Mouse (Mus musculus) liver, embryonic 14.5 days (tissue): Measurements from ENCODE around the gene Zdhhc18. TPM values are rescaled to one million over a fixed set of nuclear protein-coding genes. Genes with fewer than 3 reads are reported as not detected.

ENCODE experiments used
- ATAC-seq: fragments of 200-750 bp; cut with Nextera tagmentation; 2 replicates; pipeline ENCODE4 v1.8.0; 2017; ENCODE audit warnings: moderate number of reproducible peaks, mild to moderate bottlenecking, moderate library complexity; ENCODE audit not compliant: insufficient read depth
- DNase-seq, 3 experiments: peaks; one replicate each; pipeline ENCODE4 v3.0.0-alpha.2; 2012 to 2013; ENCODE audit warnings: low read depth in 3 of 3, low spot score in 3 of 3
- H3K27ac ChIP-seq: fragments of 300-500 bp; sonication (generic); 2 replicates; pipeline ENCODE4 v1.5.1; 2014; ENCODE audit warnings: moderate library complexity, mild to moderate bottlenecking, control low read depth, inconsistent platforms
- H3K27me3 ChIP-seq: fragments of 300-500 bp; sonication (generic); 2 replicates; pipeline ENCODE4 v1.6.1; 2014; ENCODE audit warnings: mild to moderate bottlenecking, low read length, moderate library complexity; ENCODE audit not compliant: control insufficient read depth, insufficient read depth
- H3K36me3 ChIP-seq: fragments of 300-500 bp; sonication (generic); replicated peaks from 2 replicates; pipeline ENCODE4 v1.6.1; 2014; ENCODE audit warnings: low read depth; ENCODE audit not compliant: control insufficient read depth, insufficient read depth
- H3K4me1 ChIP-seq, 2 experiments: fragments of 200-500 bp in 1 of 2; fragments of 300-500 bp in 1 of 2; sonication (generic) in 1 of 2; replicated peaks; 2 replicates each; pipeline ENCODE4 v1.6.1; 2012 to 2014; ENCODE audit warnings: antibody characterized with exemption in 1 of 2, inconsistent platforms in 1 of 2, low read length in 1 of 2; ENCODE audit not compliant: control insufficient read depth in 2 of 2, insufficient read depth in 2 of 2
- H3K4me2 ChIP-seq: fragments of 300-500 bp; sonication (generic); 2 replicates; pipeline ENCODE4 v1.6.1; 2014; ENCODE audit warnings: low read depth, mild to moderate bottlenecking, control low read depth, moderate library complexity
- H3K4me3 ChIP-seq, 2 experiments: fragments of 200-500 bp in 1 of 2; fragments of 300-500 bp in 1 of 2; sonication (generic) in 1 of 2; 2 replicates each; pipeline ENCODE4 v1.5.1; 2012 to 2014; ENCODE audit warnings: low read depth in 2 of 2, low read length in 2 of 2, mild to moderate bottlenecking in 2 of 2, control low read depth in 1 of 2, inconsistent platforms in 1 of 2, moderate library complexity in 1 of 2; ENCODE audit not compliant: insufficient read depth in 1 of 2
- H3K9ac ChIP-seq: fragments of 300-500 bp; sonication (generic); replicated peaks from 2 replicates; pipeline ENCODE4 v1.6.1; 2014; ENCODE audit warnings: mild to moderate bottlenecking, control low read depth, moderate library complexity
- H3K9me3 ChIP-seq: fragments of 300-500 bp; sonication (generic); 2 replicates; pipeline ENCODE4 v1.6.1; 2016; ENCODE audit warnings: low read length, mixed read lengths; ENCODE audit not compliant: control insufficient read depth
- CTCF ChIP-seq: IDR thresholded peaks from 2 replicates; pipeline ENCODE4 v1.5.1; 2016; ENCODE audit warnings: antibody characterized with exemption, low read depth, control low read depth
- EP300 ChIP-seq: IDR thresholded peaks from 2 replicates; pipeline ENCODE4 v1.6.1; 2016; ENCODE audit warnings: antibody characterized with exemption, low read depth
- WGBS: fragments of 180-500 bp; shearing (Covaris S2); extraction: QIAGEN DNeasy Blood & Tissue Kit; methylation state at CpG from one replicate; pipeline ENCODE4 v1.1.7; 2014; ENCODE audit not compliant: insufficient replicate concordance; 5-methylcytosine and 5-hydroxymethylcytosine counted together
- polyA plus RNA-seq, 2 experiments: library from polyadenylated mRNA; depleted of rRNA in 1 of 2; stranded (reverse) in 1 of 2; unstranded in 1 of 2; fragments of >200 nt; fragmentation: Nextera tagmentation in 1 of 2; extraction: Ambion mirVana in 1 of 2; gene quantifications; 2 replicates each; pipeline versions ENCODE4 v1.2.1 to v1.2.3; 2012 to 2014

The Zdhhc18 gene
- polyA plus RNA-seq, 2 experiments, result 0.90 to 3.9 TPM

- TF ChIP-seq CTCF, result no peak
- TF ChIP-seq EP300, result 0 out of 2 replicates have a peak, but pooled peaks have one; percentile 17
- Histone ChIP-seq H3K36me3 (peaks cover 16% of the 10 kb centered on the region), H3K4me1 (peaks cover 31 to 49% of the 10 kb centered on the region in 2 experiments), H3K9me3 (no peaks in the 10 kb centered on the region), H3K4me2 (peak overlapping the region; percentile 8; the same call in 1 of the 2 replicates), H3K4me3 (no peak overlapping the region), H3K9ac (no peak overlapping the region), H3K27ac (no peak overlapping the region; the same call in 1 of the 2 replicates), H3K27me3 (no peaks in the 10 kb centered on the region)
- ATAC-seq (no peak), DNase-seq (no peak)
- 25% methylated on average over 5 of the region's 5 CpGs for WGBS
Observed at GRCm38 (mm10) chr4:133675594-133676016, 25.7 kb upstream of the Zdhhc18 start.

- 18% methylated on average over 8 of the region's 8 CpGs for WGBS
- DNase-seq (no peak), ATAC-seq (no peak)
- peak overlapping the region; percentile 95 for H3K27ac ChIP-seq
- H3K4me2 ChIP-seq, result peak overlapping the region; percentile 95
- no peak overlapping the region; the same call in 1 of the 2 replicates for H3K9ac ChIP-seq
- peaks cover 32 to 54% of the 10 kb centered on the region in 2 experiments for H3K4me1 ChIP-seq
- H3K4me3 ChIP-seq, result no peak overlapping the region
- H3K27me3 ChIP-seq, result no peaks in the 10 kb centered on the region
- H3K36me3 ChIP-seq, result peaks cover 7% of the 10 kb centered on the region
- TF ChIP-seq CTCF, result no peak
- TF ChIP-seq EP300, result no peak
- no peaks in the 10 kb centered on the region for H3K9me3 ChIP-seq
Observed at GRCm38 (mm10) chr4:133674331-133674695, 24.4 kb upstream of the Zdhhc18 start.

- H3K9me3 ChIP-seq, result no peaks in the 10 kb centered on the region
- H3K27ac ChIP-seq, result peak overlapping the region; percentile 95
- 3% methylated on average over 10 of the region's 10 CpGs for WGBS
- H3K4me1 ChIP-seq, result peaks cover 32 to 54% of the 10 kb centered on the region in 2 experiments
- peak overlapping the region; percentile 72 to 81 for H3K4me3 ChIP-seq
- no peak for DNase-seq
- H3K9ac ChIP-seq, result peak overlapping the region; percentile 5
- TF ChIP-seq CTCF (no peak), EP300 (no peak)
- no peak for ATAC-seq
- H3K4me2 ChIP-seq, result peak overlapping the region; percentile 95
- peaks cover 4% of the 10 kb centered on the region for H3K36me3 ChIP-seq
- no peaks in the 10 kb centered on the region for H3K27me3 ChIP-seq
Observed at GRCm38 (mm10) chr4:133673666-133674330, 23.8 kb upstream of the Zdhhc18 start.

- no peaks in the 10 kb centered on the region; the same call in 1 of the 2 replicates for H3K36me3 ChIP-seq
- no peaks in the 10 kb centered on the region for H3K27me3 ChIP-seq
- WGBS, result under 1% methylated on average over 24 of the region's 24 CpGs
- TF ChIP-seq CTCF (no peak), EP300 (peak; percentile 65)
- H3K9ac ChIP-seq, result peak overlapping the region; percentile 89
- peaks cover 32 to 54% of the 10 kb centered on the region in 2 experiments for H3K4me1 ChIP-seq
- peak; percentile 74 to 83 (median 82) for DNase-seq
- H3K9me3 ChIP-seq, result no peaks in the 10 kb centered on the region
- H3K4me3 ChIP-seq, result peak overlapping the region; percentile 72 to 81
- peak overlapping the region; percentile 95 for H3K27ac ChIP-seq
- H3K4me2 ChIP-seq, result peak overlapping the region; percentile 95
- ATAC-seq, result peak; percentile 59
Observed at GRCm38 (mm10) chr4:133672845-133673647, 23.1 kb upstream of the Zdhhc18 start.
